Mouse (Mus musculus): ENCODE data around the gene Heyl. TPM values are rescaled to one million over a fixed set of nuclear protein-coding genes. Genes with fewer than 3 reads are reported as not detected.

Heyl gene
- polyA plus RNA-seq, 1 experiment from 2014 or later = 6.7 TPM

DNA sequence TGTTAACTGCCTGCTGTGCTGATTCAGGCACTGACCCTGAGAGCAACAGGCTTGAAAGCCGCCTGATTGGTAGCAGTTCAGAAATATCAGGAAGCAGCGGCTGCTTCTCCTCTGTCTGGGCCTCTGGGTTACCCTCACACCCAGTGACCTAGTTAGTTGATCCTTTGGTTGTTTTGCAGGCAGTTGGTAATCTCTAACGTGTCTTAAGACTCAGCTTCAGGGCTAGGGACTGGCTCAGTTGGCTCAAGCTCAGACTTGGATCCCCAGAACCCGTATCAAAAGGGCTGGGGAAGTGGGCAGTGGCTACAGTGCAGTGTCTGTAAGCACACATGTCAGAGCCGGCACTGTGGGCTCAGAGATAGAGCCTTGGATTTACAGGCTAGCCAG, 62.8 kb downstream of the Heyl start:
- WGBS = 93% methylated on average over 5 of the region's 5 CpGs
- H3K4me1 ChIP-seq = no peaks in the 10 kb centered on the region

GRCm38 (mm10) chr4:123297195-123297960, 64.0 kb downstream of the Heyl start:
- 92% methylated on average over 22 of the region's 22 CpGs for WGBS
- Histone ChIP-seq H3K4me1 (no peaks in the 10 kb centered on the region), H3K4me3 (no peak overlapping the region), H3K27ac (no peak overlapping the region), H3K9me3 (no peaks in the 10 kb centered on the region), H3K36me3 (replicated peaks) (peaks cover 100% of the 10 kb centered on the region), H3K27me3 (ENCODE audit: poor library complexity, severe bottlenecking) (no peaks in the 10 kb centered on the region)
- no peak for DNase-seq (ENCODE audit: extremely low spot score, low spot score)

More for the DNA sequence above, 62.8 kb downstream of the Heyl start:
- no peak for DNase-seq (ENCODE audit: extremely low spot score, low spot score)
- Histone ChIP-seq H3K4me3 (no peak overlapping the region), H3K9me3 (no peaks in the 10 kb centered on the region), H3K27ac (no peak overlapping the region), H3K27me3 (ENCODE audit: poor library complexity, severe bottlenecking) (no peaks in the 10 kb centered on the region), H3K36me3 (replicated peaks) (peaks cover 100% of the 10 kb centered on the region)

DNA sequence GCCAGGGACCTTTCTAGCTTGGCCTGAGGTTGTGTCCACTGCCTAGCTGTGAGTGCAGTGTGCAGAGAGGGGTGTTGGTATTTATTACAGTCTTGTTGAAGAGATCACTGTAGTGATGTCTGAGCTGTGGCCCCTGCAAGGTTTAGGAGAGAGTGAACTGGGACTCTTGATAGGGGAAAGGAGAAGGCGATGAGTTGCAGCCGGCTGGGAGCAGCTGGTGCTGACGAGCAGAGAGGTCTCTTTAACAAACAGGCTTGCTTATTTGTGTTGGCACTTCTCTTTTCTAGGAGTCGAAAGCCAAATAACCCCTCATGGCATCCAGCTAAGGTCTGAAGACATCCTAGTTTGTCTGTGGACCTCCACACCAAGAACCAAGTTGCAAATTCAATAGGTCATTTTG, 64.9 kb downstream of the Heyl start:
- H3K27me3 ChIP-seq (ENCODE audit: poor library complexity, severe bottlenecking) = no peaks in the 10 kb centered on the region
- no peak for DNase-seq (ENCODE audit: extremely low spot score, low spot score)
- peaks cover 100% of the 10 kb centered on the region for H3K36me3 ChIP-seq (replicated peaks)
- no peak overlapping the region for H3K4me3 ChIP-seq
- no peak overlapping the region for H3K27ac ChIP-seq
- no peaks in the 10 kb centered on the region for H3K9me3 ChIP-seq
- WGBS = 95% methylated on average over 4 of the region's 4 CpGs
- no peaks in the 10 kb centered on the region for H3K4me1 ChIP-seq

- H3K4me3 ChIP-seq = no peak overlapping the region
- no peak overlapping the region for H3K27ac ChIP-seq
- 95% methylated on average over 11 of the region's 11 CpGs for WGBS
- H3K27me3 ChIP-seq (ENCODE audit: poor library complexity, severe bottlenecking) = no peaks in the 10 kb centered on the region
- DNase-seq (ENCODE audit: extremely low spot score, low spot score) = no peak
- peaks cover 4% of the 10 kb centered on the region; the same call in 1 of the 2 replicates for H3K9me3 ChIP-seq
- H3K4me1 ChIP-seq = no peaks in the 10 kb centered on the region
- peaks cover 100% of the 10 kb centered on the region for H3K36me3 ChIP-seq (replicated peaks)
Observed at GRCm38 (mm10) chr4:123298980-123299670, 65.8 kb downstream of the Heyl start.

Other genes with a start within 250 kb of the Heyl start
- gene Mycl, start 237.9 kb upstream of the Heyl start, polyA plus RNA-seq (2016; fragmentation: Nextera tagmentation; extraction: Ambion mirVana) = 39.7 and 42.7 TPM in 2 replicates
- gene Trit1, start 217.0 kb upstream of the Heyl start, polyA plus RNA-seq (2016; fragmentation: Nextera tagmentation; extraction: Ambion mirVana) = 23.8 and 25.9 TPM in 2 replicates
- 0.12 and 0.15 TPM in 2 replicates for gene Bmp8b, start 128.4 kb upstream of the Heyl start, polyA plus RNA-seq (2016; fragmentation: Nextera tagmentation; extraction: Ambion mirVana)
- gene Oxct2b, start 117.3 kb upstream of the Heyl start, polyA plus RNA-seq (2016; fragmentation: Nextera tagmentation; extraction: Ambion mirVana) = 0.10 TPM in 1 of 2 replicates, not detected in the other
- 142 and 145 TPM in 2 replicates for gene Ppie, start 93.6 kb upstream of the Heyl start, polyA plus RNA-seq (2016; fragmentation: Nextera tagmentation; extraction: Ambion mirVana)
- 0.30 and 0.73 TPM in 2 replicates for gene Hpcal4, start 50.3 kb upstream of the Heyl start, polyA plus RNA-seq (2016; fragmentation: Nextera tagmentation; extraction: Ambion mirVana)
- gene Nt5c1a, start 32.1 kb upstream of the Heyl start, polyA plus RNA-seq (2016; fragmentation: Nextera tagmentation; extraction: Ambion mirVana) = not detected in 2 replicates
- 55.4 and 57.9 TPM in 2 replicates for gene Pabpc4, start 28.8 kb downstream of the Heyl start, polyA plus RNA-seq (2016; fragmentation: Nextera tagmentation; extraction: Ambion mirVana)
- not detected in 2 replicates for gene Oxct2a, start 90.1 kb downstream of the Heyl start, polyA plus RNA-seq (2016; fragmentation: Nextera tagmentation; extraction: Ambion mirVana)
- 0.14 TPM in 1 of 2 replicates, not detected in the other for gene Bmp8a, start 109.7 kb downstream of the Heyl start, polyA plus RNA-seq (2016; fragmentation: Nextera tagmentation; extraction: Ambion mirVana)